Comparison of ENCODE assay signal across 8 mouse cellular contexts in the genomic region with DNA sequence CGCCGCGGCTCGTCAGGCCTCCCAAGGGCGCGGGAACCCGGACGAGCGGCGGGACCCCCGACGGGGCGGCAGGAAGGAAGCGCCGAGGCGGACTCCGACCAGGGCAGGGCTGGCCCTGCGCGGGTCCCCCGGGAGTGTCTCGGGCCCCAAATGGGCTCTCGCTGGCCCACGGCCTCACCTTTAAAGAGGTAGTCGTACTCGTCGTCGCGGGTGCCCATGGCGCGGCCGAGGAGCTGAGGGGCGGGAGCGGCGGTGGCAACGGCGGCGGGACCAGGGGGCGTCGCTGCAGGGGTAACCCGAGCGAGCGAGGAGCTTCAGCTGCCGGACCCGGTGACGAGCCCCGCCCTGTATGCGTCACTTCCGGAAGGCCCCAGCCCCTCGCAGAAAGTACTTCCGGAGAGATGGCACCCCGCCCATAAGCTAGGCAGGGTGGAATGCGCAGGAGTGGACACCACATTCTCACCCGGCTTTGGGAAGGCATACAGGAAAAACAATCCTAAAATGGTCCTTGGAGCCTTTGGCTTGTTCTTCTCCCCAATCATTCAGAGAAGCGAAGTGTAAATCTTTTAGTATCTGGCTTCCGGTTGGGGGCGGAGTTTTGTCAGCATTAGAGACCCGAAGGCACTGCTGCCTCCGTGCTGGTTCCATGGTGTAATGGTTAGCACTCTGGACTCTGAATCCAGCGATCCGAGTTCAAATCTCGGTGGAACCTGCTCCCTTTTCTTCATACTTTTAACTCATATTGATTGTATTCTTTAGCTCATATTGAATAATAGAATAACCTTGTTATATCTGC. TPM values are rescaled to one million over a fixed set of nuclear protein-coding genes. Genes with fewer than 3 reads are reported as not detected.
DNase-seq lines count a peak whose midpoint lies in the region; ATAC-seq and TF ChIP-seq lines count a peak whose summit lies in the region.

TSS of gene Rab11a (minus strand) at position 353 of the 796 bp plus-strand sequence.

- TF ChIP-seq RAD21 in CH12.LX (IDR thresholded peaks at IDR 0.05; ENCODE audit: low read depth, low read length), result no peak

- peak within 1 kb of the TSS; percentile 87 to 94 (median 87) for H3K4me3 ChIP-seq in CH12.LX (replicated peaks in 1 of 3; ENCODE audit: low read depth in 2 of 3, low read length in 2 of 3, poor library complexity in 1 of 3)
- peak within 1 kb of the TSS; percentile 62 for H3K4me3 ChIP-seq in forebrain, embryonic 11.5 days (ENCODE audit: low read depth, low read length)
- peak within 1 kb of the TSS; percentile 96 for H3K4me3 ChIP-seq in heart, embryonic 16.5 days (ENCODE audit: low read length)
- H3K4me3 ChIP-seq in liver, embryonic 15.5 days (replicated peaks), result peak within 1 kb of the TSS; percentile 99
- H3K4me3 ChIP-seq in neural tube, embryonic 12.5 days, result peak within 1 kb of the TSS; percentile 92

- peak; percentile 93 for DNase-seq in CH12.LX (ENCODE audit: extremely low read depth)
- DNase-seq in c-Kit-positive CD71-positive TER-119-negative erythroid progenitor cells, embryonic 14.5 days (ENCODE audit: low read depth), result peak; percentile 91
- DNase-seq in forebrain, embryonic 11.5 days (ENCODE audit: low spot score), result peak; percentile 97
- DNase-seq in kidney, postnatal 36 days, result peak; percentile 97 to 99
- DNase-seq in telencephalon, adult 2 months (ENCODE audit: low read depth, low spot score), result peak; percentile 90

- H3K4me1 ChIP-seq in CH12.LX (ENCODE audit: control insufficient read depth in 1 of 2, insufficient read depth in 2 of 2), result peaks cover 8 to 54% of the 10 kb centered on the region in 2 experiments
- 0 out of 2 replicates have a peak, but pooled peaks cover 2% of the 10 kb centered on the region for H3K4me1 ChIP-seq in forebrain, embryonic 11.5 days (replicated peaks; ENCODE audit: control insufficient read depth, insufficient read depth, low read length)
- H3K4me1 ChIP-seq in heart, embryonic 16.5 days (ENCODE audit: control insufficient read depth, insufficient read depth, low read length), result peaks cover 6% of the 10 kb centered on the region
- H3K4me1 ChIP-seq in liver, embryonic 15.5 days (replicated peaks), result peaks cover 18% of the 10 kb centered on the region
- peaks cover 7% of the 10 kb centered on the region; the same call in 1 of the 2 replicates for H3K4me1 ChIP-seq in neural tube, embryonic 12.5 days

- peak within 1 kb of the TSS; percentile 91 for H3K4me2 ChIP-seq in CH12.LX (ENCODE audit: insufficient read depth, low read depth, poor library complexity, severe bottlenecking)
- peak within 1 kb of the TSS; percentile 73 for H3K4me2 ChIP-seq in forebrain, embryonic 11.5 days (ENCODE audit: low read depth, low read length, severe bottlenecking)
- peak within 1 kb of the TSS; percentile 78 for H3K4me2 ChIP-seq in heart, embryonic 16.5 days (ENCODE audit: low read depth, low read length)
- peak within 1 kb of the TSS; percentile 88 for H3K4me2 ChIP-seq in liver, embryonic 15.5 days
- peak within 1 kb of the TSS; percentile 78 for H3K4me2 ChIP-seq in neural tube, embryonic 12.5 days (replicated peaks)

- H3K27me3 ChIP-seq in CH12.LX (replicated peaks), result no peaks in the 10 kb centered on the region
- no peaks in the 10 kb centered on the region for H3K27me3 ChIP-seq in forebrain, embryonic 11.5 days (ENCODE audit: control insufficient read depth, insufficient read depth, low read length)
- no peaks in the 10 kb centered on the region for H3K27me3 ChIP-seq in heart, embryonic 16.5 days (ENCODE audit: control insufficient read depth, insufficient read depth, low read length)
- H3K27me3 ChIP-seq in liver, embryonic 15.5 days, result no peaks in the 10 kb centered on the region
- H3K27me3 ChIP-seq in neural tube, embryonic 12.5 days (replicated peaks), result no peaks in the 10 kb centered on the region

- no peak for TF ChIP-seq EP300 in CH12.LX (IDR thresholded peaks at IDR 0.05; ENCODE audit: low read length)

- H3K36me3 ChIP-seq in CH12.LX (replicated peaks in 1 of 2; ENCODE audit: control insufficient read depth in 1 of 2, insufficient read depth in 1 of 2, low read length in 1 of 2), result peaks cover 0 to 2% of the 10 kb centered on the region in 2 experiments
- no peaks in the 10 kb centered on the region for H3K36me3 ChIP-seq in forebrain, embryonic 11.5 days (ENCODE audit: control insufficient read depth, insufficient read depth, low read length)
- H3K36me3 ChIP-seq in heart, embryonic 16.5 days (ENCODE audit: control insufficient read depth, insufficient read depth), result no peaks in the 10 kb centered on the region
- no peaks in the 10 kb centered on the region for H3K36me3 ChIP-seq in liver, embryonic 15.5 days (replicated peaks)
- H3K36me3 ChIP-seq in neural tube, embryonic 12.5 days, result no peaks in the 10 kb centered on the region

- in situ Hi-C loops in CH12.LX (cut with MboI; ENCODE audit: low pct_ligation_motif_present, low pct_unique_long_range_greater_than_20kb, low sequenced_read_pairs), result no loop called here

- H3K9me3 ChIP-seq in CH12.LX (replicated peaks; ENCODE audit: low read length), result no peaks in the 10 kb centered on the region
- H3K9me3 ChIP-seq in forebrain, embryonic 11.5 days (ENCODE audit: control insufficient read depth, low read length), result no peaks in the 10 kb centered on the region
- H3K9me3 ChIP-seq in heart, embryonic 16.5 days (replicated peaks; ENCODE audit: control insufficient read depth, low read length), result no peaks in the 10 kb centered on the region
- no peaks in the 10 kb centered on the region for H3K9me3 ChIP-seq in liver, embryonic 15.5 days (replicated peaks)
- no peaks in the 10 kb centered on the region for H3K9me3 ChIP-seq in neural tube, embryonic 12.5 days

- peak in 1 of 2 experiments; percentile 30; a peak in 2 of 4 replicates for TF ChIP-seq CTCF in CH12.LX (conservative IDR thresholded peaks at IDR 0.05 in 1 of 2, IDR thresholded peaks at IDR 0.05 in 1 of 2; ENCODE audit: low read depth in 2 of 2, low read length in 2 of 2)

- H3K9ac ChIP-seq in CH12.LX (ENCODE audit: insufficient read depth, low read depth), result peak within 1 kb of the TSS; percentile 86
- H3K9ac ChIP-seq in forebrain, embryonic 11.5 days (ENCODE audit: low read length), result peak within 1 kb of the TSS; percentile 60
- peak within 1 kb of the TSS; percentile 98 for H3K9ac ChIP-seq in heart, embryonic 16.5 days (ENCODE audit: low read length)
- peak within 1 kb of the TSS; percentile 95 for H3K9ac ChIP-seq in liver, embryonic 15.5 days
- H3K9ac ChIP-seq in neural tube, embryonic 12.5 days, result peak within 1 kb of the TSS; percentile 88

- under 1% methylated on average over 55 of the region's 61 CpGs for WGBS in forebrain, embryonic 11.5 days
- under 1% methylated on average over 58 of the region's 61 CpGs for WGBS in heart, embryonic 16.5 days
- WGBS in liver, embryonic 15.5 days (ENCODE audit: insufficient replicate concordance), result under 1% methylated on average over 60 of the region's 61 CpGs
- under 1% methylated on average over 60 of the region's 61 CpGs for WGBS in neural tube, embryonic 12.5 days

- dilution Hi-C loops in CH12.LX (cut with MboI; ENCODE audit: extremely low pct_ligation_motif_present, extremely low pct_unique_long_range_greater_than_20kb, low sequenced_read_pairs), result no loop called here

- H3K79me2 ChIP-seq in CH12.LX (replicated peaks; ENCODE audit: control insufficient read depth, extremely low read depth, insufficient read depth, poor library complexity, severe bottlenecking), result peaks cover 27% of the 10 kb centered on the region

- H3K27ac ChIP-seq in CH12.LX (ENCODE audit: insufficient read depth, low read depth), result peak within 1 kb of the TSS; percentile 60
- peak within 1 kb of the TSS; percentile 84 for H3K27ac ChIP-seq in forebrain, embryonic 11.5 days (ENCODE audit: low read depth, low read length)
- peak within 1 kb of the TSS; percentile 97 for H3K27ac ChIP-seq in heart, embryonic 16.5 days (ENCODE audit: low read length)
- peak within 1 kb of the TSS; percentile 91 for H3K27ac ChIP-seq in liver, embryonic 15.5 days (replicated peaks)
- peak within 1 kb of the TSS; percentile 86 for H3K27ac ChIP-seq in neural tube, embryonic 12.5 days

- TF ChIP-seq POLR2A in CH12.LX (IDR thresholded peaks at IDR 0.05; ENCODE audit: low read depth, low read length), result peak; percentile 83

- peak; percentile 96 for ATAC-seq in forebrain, embryonic 11.5 days (replicated peaks; ENCODE audit: low FRiP score)
- ATAC-seq in heart, embryonic 16.5 days (replicated peaks; ENCODE audit: extremely low read depth, insufficient read depth, low FRiP score), result peak; percentile 95
- ATAC-seq in liver, embryonic 15.5 days (ENCODE audit: insufficient read depth), result peak; percentile 94
- peak; percentile 98 for ATAC-seq in neural tube, embryonic 12.5 days (ENCODE audit: low FRiP score, low read depth)

TF ChIP-seq in CH12.LX, 34 proteins besides CTCF, POLR2A, EP300 and RAD21 (continues in another document):
- TF ChIP-seq KAT2A (IDR thresholded peaks at IDR 0.05; ENCODE audit: insufficient replicate concordance, low read length) (peak; percentile 77; the same call in 1 of the 2 replicates), NRF1 (IDR thresholded peaks at IDR 0.05; ENCODE audit: low read depth, low read length) (peak; percentile 67), SMC3 (IDR thresholded peaks at IDR 0.05; ENCODE audit: low read depth, low read length) (0 out of 2 replicates have a peak, but pooled peaks have one; percentile 12), HCFC1 (IDR thresholded peaks at IDR 0.05; ENCODE audit: low read depth, low read length) (peak; percentile 83), IRF4 (IDR thresholded peaks at IDR 0.05; ENCODE audit: low read depth, low read length) (peak; percentile 63), TCF12 (IDR thresholded peaks at IDR 0.05; ENCODE audit: low read depth, low read length) (peak; percentile 82), JUN (IDR thresholded peaks at IDR 0.05; ENCODE audit: insufficient read depth, low read depth, low read length) (no peak), ELF1 (IDR thresholded peaks at IDR 0.05; ENCODE audit: low read depth, low read length) (peak; percentile 97), ETS1 (conservative IDR thresholded peaks at IDR 0.05; ENCODE audit: low read depth, low read length) (0 out of 2 replicates have a peak, but pooled peaks have one; percentile 10), MAX (IDR thresholded peaks at IDR 0.05; ENCODE audit: low read length) (no peak), MYC (IDR thresholded peaks at IDR 0.05; ENCODE audit: low read depth, low read length) (no peak), SIN3A (IDR thresholded peaks at IDR 0.05; ENCODE audit: low read length) (peak; percentile 93), USF1 (IDR thresholded peaks at IDR 0.05; ENCODE audit: low read depth, low read length) (no peak)

RNA-seq across cellular contexts. Expression of gene Rab11a, which starts in this region (rescaled TPM):
- total RNA-seq in CH12.LX (2012; rRNA removed) (86.0 and 109 TPM in 2 replicates), CH12.LX (2014; rRNA removed) (168 TPM in 2 replicates)
- polyA plus RNA-seq in CH12.LX (2012; ENCODE audit: insufficient read length, low read depth), result 189 and 193 TPM in 2 replicates
- 253 and 282 TPM in 2 replicates for polyA plus RNA-seq in forebrain, embryonic 11.5 days (2014; fragmentation: Nextera tagmentation; extraction: Ambion mirVana)
- polyA plus RNA-seq in heart, embryonic 16.5 days (2015; fragmentation: Nextera tagmentation; extraction: Ambion mirVana), result 287 and 335 TPM in 2 replicates
- polyA plus RNA-seq in liver, embryonic 15.5 days (2015; fragmentation: Nextera tagmentation; extraction: Ambion mirVana), result 192 and 214 TPM in 2 replicates
- polyA plus RNA-seq in neural tube, embryonic 12.5 days (2016; fragmentation: Nextera tagmentation; extraction: Ambion mirVana), result 304 and 317 TPM in 2 replicates

Comparison
In these comparisons a context has a peak if more than half of its experiments do, and no peak if none do; other contexts are left out.
1. Peak in every context shown above with its lines: DNase-seq, ATAC-seq, H3K4me3 ChIP-seq and H3K27ac ChIP-seq.